Mouse (Mus musculus): ENCODE data around the gene Egfl6.

Gene Egfl6

GRCm38 (mm10) chrX:166516631-166517030 is 68.9 kb downstream of the Egfl6 start:
- DNase-seq (ENCODE audit: low spot score) = no peak

GRCm38 (mm10) chrX:166515923-166516322 is 69.6 kb downstream of the Egfl6 start:
- DNase-seq (ENCODE audit: low spot score) = no peak

- DNase-seq (ENCODE audit: low spot score) = peak; percentile 17
Observed at GRCm38 (mm10) chrX:166514035-166514434, 71.5 kb downstream of the Egfl6 start.

- peak; percentile 34 for DNase-seq (ENCODE audit: low spot score)
Observed at GRCm38 (mm10) chrX:166512071-166512470, 73.4 kb downstream of the Egfl6 start.

GRCm38 (mm10) chrX:166511107-166511506 is 74.4 kb downstream of the Egfl6 start:
- no peak for DNase-seq (ENCODE audit: low spot score)

GRCm38 (mm10) chrX:166509761-166510738 is 75.5 kb downstream of the Egfl6 start:
- peak; percentile 87 for DNase-seq (ENCODE audit: low spot score)

- no peak for DNase-seq (ENCODE audit: low spot score)
Observed at GRCm38 (mm10) chrX:166504421-166504820, 81.1 kb downstream of the Egfl6 start.

- DNase-seq (ENCODE audit: low spot score) = no peak
Observed at GRCm38 (mm10) chrX:166499496-166500190, 85.9 kb downstream of the Egfl6 start.

GRCm38 (mm10) chrX:166497771-166498170 is 87.7 kb downstream of the Egfl6 start:
- DNase-seq (ENCODE audit: low spot score) = no peak

GRCm38 (mm10) chrX:166495052-166495451 is 90.5 kb downstream of the Egfl6 start:
- DNase-seq (ENCODE audit: low spot score) = no peak

- DNase-seq (ENCODE audit: low spot score) = peak; percentile 83
Observed at GRCm38 (mm10) chrX:166479365-166479983, 106.0 kb downstream of the Egfl6 start, which contains the start of gene Rab9. TSS of gene Rab9 (minus strand) at chrX:166479867.

GRCm38 (mm10) chrX:166478631-166479364 is 106.7 kb downstream of the Egfl6 start:
- peak; percentile 31 for DNase-seq (ENCODE audit: low spot score)

- DNase-seq (ENCODE audit: low spot score) = no peak
Observed at GRCm38 (mm10) chrX:166477393-166477792, 108.1 kb downstream of the Egfl6 start.

Data from c-Kit-positive CD71-positive TER-119-positive erythroid progenitor cells, embryonic 14.5 days (primary cell).